Mouse (Mus musculus): ENCODE results near the gene Ahnak2. TPM values are rescaled to one million over a fixed set of nuclear protein-coding genes. Genes with fewer than 3 reads are reported as not detected.

Gene Ahnak2
- polyA plus RNA-seq, 1 experiment from 2014 or later: 2.0 TPM

DNA sequence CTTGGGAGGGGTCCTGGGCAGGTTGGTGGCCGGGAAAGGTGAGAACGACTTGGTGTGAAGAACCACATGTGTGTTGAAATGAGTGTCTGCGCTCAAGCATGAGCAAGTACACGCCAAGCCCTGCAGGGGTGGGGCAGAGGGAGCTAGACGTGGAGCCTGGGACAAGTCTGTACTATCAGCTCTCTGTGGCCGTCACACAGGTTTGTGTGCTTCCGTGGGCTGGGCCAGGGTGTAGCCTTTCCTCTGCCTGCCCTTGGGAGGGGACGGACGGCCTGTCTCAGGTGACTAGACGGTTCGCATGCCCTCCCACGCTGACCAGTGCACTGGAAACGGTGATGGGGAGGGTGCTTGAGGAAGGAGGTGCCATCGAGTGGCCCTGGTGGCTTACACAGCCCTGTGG is 71.6 kb downstream of the Ahnak2 start:
- no peaks in the 10 kb centered on the region for H3K27me3 ChIP-seq (ENCODE audit: control insufficient read depth, insufficient read depth, low read length)
- H3K9ac ChIP-seq (ENCODE audit: low read length): no peak overlapping the region
- no peaks in the 10 kb centered on the region for H3K9me3 ChIP-seq (replicated peaks; ENCODE audit: control insufficient read depth, low read length)
- WGBS: 77% methylated on average over 14 of the region's 14 CpGs
- no peak for ATAC-seq (replicated peaks; ENCODE audit: extremely low read depth, insufficient read depth, low FRiP score)
- H3K4me2 ChIP-seq (ENCODE audit: low read depth, low read length): no peak overlapping the region
- peaks cover 3% of the 10 kb centered on the region; the same call in 1 of the 2 replicates for H3K36me3 ChIP-seq (ENCODE audit: control insufficient read depth, insufficient read depth)
- no peaks in the 10 kb centered on the region for H3K4me1 ChIP-seq (ENCODE audit: control insufficient read depth, insufficient read depth, low read length)
- H3K27ac ChIP-seq (ENCODE audit: low read length): no peak overlapping the region
- H3K4me3 ChIP-seq (ENCODE audit: low read length): no peak overlapping the region

- ATAC-seq (replicated peaks; ENCODE audit: extremely low read depth, insufficient read depth, low FRiP score): no peak
- H3K27ac ChIP-seq (ENCODE audit: low read length): no peak overlapping the region
- no peaks in the 10 kb centered on the region for H3K9me3 ChIP-seq (replicated peaks; ENCODE audit: control insufficient read depth, low read length)
- peaks cover 2% of the 10 kb centered on the region; the same call in 1 of the 2 replicates for H3K4me1 ChIP-seq (ENCODE audit: control insufficient read depth, insufficient read depth, low read length)
- peaks cover 3% of the 10 kb centered on the region for H3K27me3 ChIP-seq (ENCODE audit: control insufficient read depth, insufficient read depth, low read length)
- no peak overlapping the region for H3K4me3 ChIP-seq (ENCODE audit: low read length)
- no peak overlapping the region for H3K4me2 ChIP-seq (ENCODE audit: low read depth, low read length)
- WGBS: 71% methylated on average over 8 of the region's 8 CpGs
- H3K9ac ChIP-seq (ENCODE audit: low read length): no peak overlapping the region
- H3K36me3 ChIP-seq (ENCODE audit: control insufficient read depth, insufficient read depth): no peaks in the 10 kb centered on the region; the same call in 1 of the 2 replicates
Observed at GRCm38 (mm10) chr12:112727801-112728200, 74.7 kb downstream of the Ahnak2 start.

DNA sequence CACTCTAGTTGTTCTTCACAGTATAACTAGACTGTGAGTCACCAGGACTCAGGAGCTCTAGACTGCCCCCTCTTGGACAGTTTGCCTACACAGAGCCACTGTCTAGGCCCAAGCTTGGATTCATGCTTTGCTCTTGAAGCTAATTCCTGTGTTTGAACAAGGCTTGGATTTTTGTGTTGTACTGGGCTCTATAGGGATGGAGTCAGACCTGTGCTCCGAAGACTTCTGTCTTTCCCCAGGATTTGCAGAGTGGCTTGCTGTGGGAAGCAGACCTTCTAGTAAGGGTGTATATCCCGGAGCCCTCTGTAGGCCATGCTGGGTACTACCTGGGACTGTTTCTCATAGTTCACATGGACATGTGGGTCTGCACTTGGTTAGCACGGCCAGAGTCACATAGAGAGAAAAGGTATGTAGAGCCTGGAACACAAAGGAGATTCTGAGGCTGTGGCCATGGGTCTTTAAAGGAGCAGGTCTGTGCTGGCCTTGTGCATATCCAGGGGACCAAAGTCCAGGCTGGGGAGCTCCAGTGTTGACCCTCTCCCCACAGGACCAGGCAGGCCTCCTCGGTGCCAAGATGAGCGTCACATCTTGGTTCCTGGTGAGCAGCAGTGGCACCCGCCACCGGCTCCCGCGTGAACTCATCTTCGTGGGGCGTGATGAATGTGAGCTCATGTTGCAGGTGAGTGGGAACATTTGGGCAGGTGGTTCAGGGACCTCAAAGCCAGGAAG is 78.2 kb downstream of the Ahnak2 start:
- Histone ChIP-seq H3K4me3 (ENCODE audit: low read length) (no peak overlapping the region), H3K27ac (ENCODE audit: low read length) (no peak overlapping the region), H3K9me3 (replicated peaks; ENCODE audit: control insufficient read depth, low read length) (no peaks in the 10 kb centered on the region), H3K9ac (ENCODE audit: low read length) (no peak overlapping the region), H3K4me1 (ENCODE audit: control insufficient read depth, insufficient read depth, low read length) (peaks cover 12% of the 10 kb centered on the region), H3K4me2 (ENCODE audit: low read depth, low read length) (no peak overlapping the region), H3K36me3 (ENCODE audit: control insufficient read depth, insufficient read depth) (no peaks in the 10 kb centered on the region), H3K27me3 (ENCODE audit: control insufficient read depth, insufficient read depth, low read length) (peaks cover 9% of the 10 kb centered on the region)
- ATAC-seq (replicated peaks; ENCODE audit: extremely low read depth, insufficient read depth, low FRiP score): no peak
- 75% methylated on average over 11 of the region's 11 CpGs for WGBS

DNA sequence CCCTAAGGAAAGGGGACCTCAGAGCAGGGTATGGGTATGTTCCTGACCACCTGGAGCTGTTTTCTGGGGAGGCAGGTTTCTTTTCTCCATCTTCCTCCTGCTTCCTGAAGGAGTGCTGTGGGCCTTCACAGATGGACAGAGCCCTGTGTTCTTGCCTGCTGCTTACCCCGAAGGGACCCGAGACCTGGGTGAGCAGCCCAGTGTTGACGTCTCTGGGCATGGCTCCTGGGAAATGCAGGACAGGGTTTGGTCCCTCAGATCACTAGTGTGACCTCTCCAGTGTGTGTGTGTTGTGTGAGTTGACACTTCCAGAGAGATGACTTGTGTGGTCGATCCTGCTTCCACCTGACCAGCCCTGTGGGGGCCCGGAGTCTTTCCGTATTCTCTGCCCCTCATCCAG is 79.0 kb downstream of the Ahnak2 start:
- Histone ChIP-seq H3K9ac (ENCODE audit: low read length) (no peak overlapping the region), H3K4me3 (ENCODE audit: low read length) (no peak overlapping the region), H3K9me3 (replicated peaks; ENCODE audit: control insufficient read depth, low read length) (no peaks in the 10 kb centered on the region), H3K27me3 (ENCODE audit: control insufficient read depth, insufficient read depth, low read length) (peaks cover 9% of the 10 kb centered on the region), H3K4me1 (ENCODE audit: control insufficient read depth, insufficient read depth, low read length) (peaks cover 12% of the 10 kb centered on the region), H3K36me3 (ENCODE audit: control insufficient read depth, insufficient read depth) (no peaks in the 10 kb centered on the region), H3K4me2 (ENCODE audit: low read depth, low read length) (no peak overlapping the region; the same call in 1 of the 2 replicates), H3K27ac (ENCODE audit: low read length) (no peak overlapping the region)
- ATAC-seq (replicated peaks; ENCODE audit: extremely low read depth, insufficient read depth, low FRiP score): no peak
- 85% methylated on average over 6 of the region's 6 CpGs for WGBS

DNA sequence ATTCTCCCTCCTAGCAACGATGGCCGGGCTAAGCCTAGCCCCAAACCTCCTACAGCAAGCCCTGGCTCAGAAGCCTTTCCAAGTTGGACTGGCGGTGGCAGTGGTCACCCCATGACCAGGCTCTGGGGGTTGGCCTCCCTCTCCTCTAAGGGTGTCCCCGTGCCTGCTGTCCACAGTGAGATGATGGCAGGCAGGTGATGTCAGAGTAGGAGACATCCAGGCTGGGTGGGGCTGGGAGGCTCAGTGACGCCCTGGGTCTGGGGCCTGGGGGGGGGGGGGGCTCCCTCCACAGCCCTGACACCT is 79.5 kb downstream of the Ahnak2 start:
- Histone ChIP-seq H3K4me2 (ENCODE audit: low read depth, low read length) (peak overlapping the region; percentile 99), H3K4me3 (ENCODE audit: low read length) (peak overlapping the region; percentile 82), H3K36me3 (ENCODE audit: control insufficient read depth, insufficient read depth) (no peaks in the 10 kb centered on the region), H3K9me3 (replicated peaks; ENCODE audit: control insufficient read depth, low read length) (no peaks in the 10 kb centered on the region), H3K4me1 (ENCODE audit: control insufficient read depth, insufficient read depth, low read length) (peaks cover 12% of the 10 kb centered on the region), H3K27me3 (ENCODE audit: control insufficient read depth, insufficient read depth, low read length) (peaks cover 9% of the 10 kb centered on the region), H3K9ac (ENCODE audit: low read length) (peak overlapping the region; percentile 70), H3K27ac (ENCODE audit: low read length) (no peak overlapping the region)
- no peak for ATAC-seq (replicated peaks; ENCODE audit: extremely low read depth, insufficient read depth, low FRiP score)
- 20% methylated on average over 5 of the region's 5 CpGs for WGBS

DNA sequence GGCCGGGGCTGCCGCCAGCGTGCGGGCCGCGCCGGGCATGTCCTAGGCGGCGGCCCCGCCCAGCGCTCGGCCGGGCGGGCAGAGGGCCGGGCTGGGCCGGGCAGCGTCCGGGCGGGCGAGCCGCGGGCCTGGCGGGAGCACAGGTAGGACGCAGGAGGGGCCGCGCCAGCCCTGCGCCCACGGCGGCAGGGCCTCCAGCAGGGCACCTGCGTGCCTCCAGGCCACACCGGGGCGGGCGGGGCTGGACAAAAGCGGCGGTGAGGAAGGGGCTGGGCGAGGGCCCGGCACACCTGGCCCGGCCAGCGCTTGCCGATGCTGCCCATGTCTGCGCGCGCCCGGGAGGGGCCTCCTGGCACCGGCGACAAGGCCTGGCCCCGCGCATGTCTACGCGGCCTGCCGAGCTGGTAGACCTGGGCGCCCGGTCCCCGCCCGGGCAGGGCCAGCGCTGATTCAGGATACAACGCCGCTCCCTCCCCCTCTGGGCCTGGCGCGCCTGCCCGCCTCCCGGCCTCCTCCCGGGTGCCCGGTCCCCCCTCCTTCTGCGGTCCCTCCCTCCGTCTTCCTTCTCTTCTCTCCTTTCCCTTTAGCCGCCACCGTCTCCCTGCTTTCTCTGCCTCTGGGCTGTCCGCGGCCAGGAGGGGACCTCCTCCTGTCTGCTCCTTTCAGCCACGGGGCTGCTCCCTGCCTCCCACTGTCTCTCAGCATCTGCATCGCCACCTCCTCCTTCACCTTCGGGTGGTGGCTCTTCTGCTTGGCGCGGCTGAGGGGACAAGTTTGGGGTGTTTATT is 80.0 kb downstream of the Ahnak2 start:
- H3K4me3 ChIP-seq (ENCODE audit: low read length): peak overlapping the region; percentile 82
- WGBS: under 1% methylated on average over 63 of the region's 75 CpGs
- H3K27me3 ChIP-seq (ENCODE audit: control insufficient read depth, insufficient read depth, low read length): peaks cover 9% of the 10 kb centered on the region

More for the DNA sequence above, 80.0 kb downstream of the Ahnak2 start:
- peak; percentile 53 for ATAC-seq (replicated peaks; ENCODE audit: extremely low read depth, insufficient read depth, low FRiP score)
- Histone ChIP-seq H3K9ac (ENCODE audit: low read length) (peak overlapping the region; percentile 70), H3K27ac (ENCODE audit: low read length) (peak overlapping the region; percentile 51; the same call in 1 of the 2 replicates), H3K9me3 (replicated peaks; ENCODE audit: control insufficient read depth, low read length) (no peaks in the 10 kb centered on the region), H3K4me2 (ENCODE audit: low read depth, low read length) (peak overlapping the region; percentile 99), H3K36me3 (ENCODE audit: control insufficient read depth, insufficient read depth) (no peaks in the 10 kb centered on the region), H3K4me1 (ENCODE audit: control insufficient read depth, insufficient read depth, low read length) (peaks cover 12% of the 10 kb centered on the region)

Small RNA genes within 50 kb of the gene (microRNA-seq; reads per million reads assigned to microRNA genes)
- gene Mir6940: not detected

Other genes with a start within 250 kb of the Ahnak2 start
- gene Inf2, start 213.9 kb downstream of the Ahnak2 start, polyA plus RNA-seq (2015; fragmentation: Nextera tagmentation; extraction: Ambion mirVana): 3.0 and 3.6 TPM in 2 replicates
- gene Adssl1, start 182.6 kb downstream of the Ahnak2 start, polyA plus RNA-seq (2015; fragmentation: Nextera tagmentation; extraction: Ambion mirVana): 108 and 118 TPM in 2 replicates
- 117 and 139 TPM in 2 replicates for gene Siva1, start 158.0 kb downstream of the Ahnak2 start, polyA plus RNA-seq (2015; fragmentation: Nextera tagmentation; extraction: Ambion mirVana)
- gene Akt1, start 127.8 kb downstream of the Ahnak2 start, polyA plus RNA-seq (2015; fragmentation: Nextera tagmentation; extraction: Ambion mirVana): 51.4 and 56.7 TPM in 2 replicates
- 4.9 and 6.9 TPM in 2 replicates for gene Zbtb42, start 123.8 kb downstream of the Ahnak2 start, polyA plus RNA-seq (2015; fragmentation: Nextera tagmentation; extraction: Ambion mirVana)
- gene Cep170b, start 82.2 kb downstream of the Ahnak2 start, polyA plus RNA-seq (2015; fragmentation: Nextera tagmentation; extraction: Ambion mirVana): 4.3 and 5.1 TPM in 2 replicates
- gene Pld4, start 42.0 kb downstream of the Ahnak2 start, polyA plus RNA-seq (2015; fragmentation: Nextera tagmentation; extraction: Ambion mirVana): 19.4 and 32.5 TPM in 2 replicates
- gene Clba1, start 6.3 kb upstream of the Ahnak2 start, polyA plus RNA-seq (2015; fragmentation: Nextera tagmentation; extraction: Ambion mirVana): 6.0 and 8.4 TPM in 2 replicates
- gene Cdca4, start 26.8 kb upstream of the Ahnak2 start, polyA plus RNA-seq (2015; fragmentation: Nextera tagmentation; extraction: Ambion mirVana): 44.7 and 53.2 TPM in 2 replicates
- 1.4 and 3.6 TPM in 2 replicates for gene Gpr132, start 65.6 kb upstream of the Ahnak2 start, polyA plus RNA-seq (2015; fragmentation: Nextera tagmentation; extraction: Ambion mirVana)
- gene Jag2, start 127.1 kb upstream of the Ahnak2 start, polyA plus RNA-seq (2015; fragmentation: Nextera tagmentation; extraction: Ambion mirVana): 4.0 and 5.4 TPM in 2 replicates
- 36.0 and 43.3 TPM in 2 replicates for gene Nudt14, start 139.5 kb upstream of the Ahnak2 start, polyA plus RNA-seq (2015; fragmentation: Nextera tagmentation; extraction: Ambion mirVana)
- gene Btbd6, start 173.8 kb upstream of the Ahnak2 start, polyA plus RNA-seq (2015; fragmentation: Nextera tagmentation; extraction: Ambion mirVana): 26.0 and 26.1 TPM in 2 replicates
- gene Brf1, start 198.0 kb upstream of the Ahnak2 start, polyA plus RNA-seq (2015; fragmentation: Nextera tagmentation; extraction: Ambion mirVana): 38.3 and 42.6 TPM in 2 replicates
- gene Pacs2, start 211.9 kb upstream of the Ahnak2 start, polyA plus RNA-seq (2015; fragmentation: Nextera tagmentation; extraction: Ambion mirVana): 7.0 and 8.2 TPM in 2 replicates

Data from heart, embryonic 16.5 days (tissue).